Mouse (Mus musculus) kidney, embryonic 15.5 days (tissue): Measurements from ENCODE around the gene Gatad1. TPM values are rescaled to one million over a fixed set of nuclear protein-coding genes. Genes with fewer than 3 reads are reported as not detected.
A peak's percentile ranks its signal among the peaks of the same experiment; 100 is the strongest.

Experiments
- ATAC-seq: fragments of 200-750 bp; cut with Nextera tagmentation; replicated peaks from 2 replicates; pipeline ENCODE4 v1.8.0; 2017; ENCODE audit warnings: moderate TSS enrichment; ENCODE audit not compliant: low FRiP score
- H3K27ac ChIP-seq: fragments of 300-500 bp; sonication (generic); 2 replicates; pipeline ENCODE4 v1.5.1; 2015; ENCODE audit warnings: mild to moderate bottlenecking, inconsistent platforms
- H3K27me3 ChIP-seq: fragments of 300-500 bp; sonication (generic); 2 replicates; pipeline ENCODE4 v1.6.1; 2015; ENCODE audit warnings: inconsistent platforms
- H3K36me3 ChIP-seq: fragments of 300-500 bp; sonication (generic); 2 replicates; pipeline ENCODE4 v1.6.1; 2015; ENCODE audit warnings: inconsistent platforms
- H3K4me1 ChIP-seq: fragments of 300-500 bp; sonication (generic); 2 replicates; pipeline ENCODE4 v1.6.1; 2015; ENCODE audit warnings: inconsistent platforms
- H3K4me2 ChIP-seq: fragments of 300-500 bp; sonication (generic); 2 replicates; pipeline ENCODE4 v1.6.1; 2015; ENCODE audit warnings: moderate library complexity, mild to moderate bottlenecking, inconsistent platforms
- H3K4me3 ChIP-seq: fragments of 300-500 bp; sonication (generic); replicated peaks from 2 replicates; pipeline ENCODE4 v1.5.1; 2015; ENCODE audit warnings: mild to moderate bottlenecking, inconsistent platforms
- H3K9ac ChIP-seq: fragments of 300-500 bp; sonication (generic); 2 replicates; pipeline ENCODE4 v1.6.1; 2015; ENCODE audit warnings: mild to moderate bottlenecking, inconsistent platforms
- H3K9me3 ChIP-seq: fragments of 300-500 bp; sonication (generic); replicated peaks from 2 replicates; pipeline ENCODE4 v1.6.1; 2016; ENCODE audit warnings: inconsistent platforms
- WGBS: fragments of 180-500 bp; shearing (Covaris S2); methylation state at CpG from one replicate; pipeline ENCODE4 v1.1.7; 2015; ENCODE audit warnings: mixed read lengths; 5-methylcytosine and 5-hydroxymethylcytosine counted together
- polyA plus RNA-seq: library from polyadenylated mRNA; unstranded; fragments of >200 nt; fragmentation: Nextera tagmentation; extraction: Ambion mirVana; gene quantifications from 2 replicates; pipeline ENCODE4 v1.2.1, GENCODE M21; 2015

The Gatad1 gene
- polyA plus RNA-seq, 1 experiment from 2014 or later = 71.5 TPM

DNA sequence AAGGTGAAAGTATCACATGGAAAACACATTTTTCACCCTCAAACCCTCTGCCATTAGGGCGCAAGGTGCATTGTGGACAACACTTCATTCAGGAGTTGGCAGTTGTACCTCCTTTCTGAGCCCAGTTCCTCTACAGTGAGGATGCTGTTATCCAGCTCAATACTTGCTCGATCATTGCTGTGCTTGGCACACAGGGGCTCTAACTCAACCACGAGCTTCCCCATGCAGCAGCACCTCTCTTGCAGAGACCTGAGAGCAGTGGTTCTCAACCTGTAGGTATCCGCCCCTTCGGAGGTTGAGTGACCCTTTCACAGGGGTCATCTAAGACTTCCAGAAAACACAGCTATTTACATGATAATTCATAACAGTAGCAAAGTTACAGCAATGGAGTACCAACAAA lies 5.4 kb downstream of the Gatad1 start:
- ATAC-seq = no peak
- no peaks in the 10 kb centered on the region for H3K27me3 ChIP-seq
- H3K9me3 ChIP-seq = no peaks in the 10 kb centered on the region
- no peaks in the 10 kb centered on the region for H3K36me3 ChIP-seq
- H3K4me3 ChIP-seq = no peak overlapping the region
- H3K4me1 ChIP-seq = peaks cover under 1% of the 10 kb centered on the region
- H3K27ac ChIP-seq = no peak overlapping the region
- no peak overlapping the region for H3K9ac ChIP-seq
- 91% methylated on average over 5 of the region's 5 CpGs for WGBS
- H3K4me2 ChIP-seq = no peak overlapping the region

DNA sequence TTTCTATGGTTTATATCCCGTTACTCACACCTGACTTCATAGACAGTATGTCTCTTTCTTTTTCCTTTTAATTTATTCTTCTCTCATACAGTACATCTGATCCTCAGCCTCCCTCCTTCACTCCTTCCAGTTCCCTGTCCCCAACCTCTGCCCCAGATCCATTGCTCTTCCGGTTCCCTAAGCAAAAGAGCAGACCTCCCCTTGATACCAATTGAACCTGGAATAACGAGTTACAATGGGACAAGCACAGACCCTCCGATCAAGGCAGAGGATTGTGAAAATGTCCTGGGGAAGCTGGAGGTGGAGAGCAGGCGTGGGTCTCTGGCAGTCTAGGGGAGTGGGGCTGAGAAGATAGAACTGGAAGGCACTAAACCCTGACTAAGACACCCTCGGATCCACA lies 6.1 kb downstream of the Gatad1 start, which contains the start of gene Tmbim7:
Tmbim7 (plus strand) TSS at position 301 of the 400 bp plus-strand sequence.
- no peak within 1 kb of the TSS for H3K4me3 ChIP-seq
- 83% methylated on average over 6 of the region's 6 CpGs for WGBS
- no peak within 1 kb of the TSS for H3K9ac ChIP-seq
- no peak within 1 kb of the TSS for H3K4me2 ChIP-seq
- H3K4me1 ChIP-seq = peaks cover 6% of the 10 kb centered on the region
- no peaks in the 10 kb centered on the region for H3K36me3 ChIP-seq
- H3K9me3 ChIP-seq = no peaks in the 10 kb centered on the region
- no peak within 1 kb of the TSS for H3K27ac ChIP-seq
- no peaks in the 10 kb centered on the region for H3K27me3 ChIP-seq
- no peak for ATAC-seq

DNA sequence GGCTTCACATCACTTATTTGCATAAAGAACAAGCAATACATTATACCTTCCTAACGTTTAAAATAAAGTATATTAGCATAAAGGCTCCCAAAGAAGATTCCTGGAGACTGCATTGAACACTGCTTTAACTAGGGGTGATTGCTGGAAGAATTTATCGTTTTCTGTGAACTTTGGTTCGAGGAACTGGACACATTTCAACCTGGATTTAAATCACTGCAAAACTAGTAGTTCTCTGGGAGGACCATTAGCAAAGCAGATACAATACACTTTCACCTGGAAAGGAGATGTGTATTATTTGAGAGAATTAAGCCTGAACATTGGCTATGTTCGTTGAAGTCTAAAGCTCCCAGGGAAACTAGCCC lies 8.2 kb downstream of the Gatad1 start:
- Histone ChIP-seq H3K27me3 (no peaks in the 10 kb centered on the region), H3K9ac (no peak overlapping the region), H3K4me1 (peaks cover 11% of the 10 kb centered on the region), H3K9me3 (no peaks in the 10 kb centered on the region), H3K36me3 (peaks cover 18% of the 10 kb centered on the region), H3K27ac (no peak overlapping the region), H3K4me2 (no peak overlapping the region), H3K4me3 (no peak overlapping the region)
- WGBS = 59% methylated on average over 4 of the region's 4 CpGs
- ATAC-seq = no peak

DNA sequence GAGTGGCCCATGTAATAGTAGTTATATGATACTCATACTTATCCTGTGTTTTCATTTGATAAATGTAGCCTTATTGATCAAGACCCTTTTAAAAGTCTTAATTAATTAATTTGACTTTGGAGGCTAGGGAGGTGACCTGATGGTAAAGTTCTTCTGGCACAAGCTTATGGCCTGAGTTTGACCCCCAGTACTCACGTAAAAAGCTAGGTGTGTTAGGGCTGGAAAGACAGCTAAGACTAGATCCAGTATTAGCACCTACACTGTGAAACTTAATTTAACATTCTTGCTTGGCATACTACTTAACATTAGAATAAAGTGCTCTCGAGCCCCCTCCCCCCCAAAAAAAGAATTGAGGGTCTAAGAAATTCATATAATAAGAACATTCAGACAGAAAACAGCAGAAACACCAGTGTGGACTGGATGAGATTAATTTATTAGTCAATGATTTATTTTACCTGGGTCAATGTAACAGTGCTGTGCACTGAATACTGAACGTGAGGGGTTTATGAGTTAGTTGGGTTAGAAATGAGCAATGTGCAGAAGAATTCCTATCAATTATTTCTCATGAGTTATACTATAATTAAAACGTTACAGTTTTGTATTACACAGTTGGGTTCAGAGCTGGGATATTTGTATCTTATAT lies 8.7 kb downstream of the Gatad1 start:
- ATAC-seq = peak; percentile 17
- Histone ChIP-seq H3K27me3 (no peaks in the 10 kb centered on the region), H3K9me3 (no peaks in the 10 kb centered on the region), H3K4me3 (no peak overlapping the region), H3K9ac (no peak overlapping the region), H3K36me3 (peaks cover 21% of the 10 kb centered on the region), H3K4me1 (peaks cover 11% of the 10 kb centered on the region), H3K4me2 (peak overlapping the region; percentile 78), H3K27ac (peak overlapping the region; percentile 39; the same call in 1 of the 2 replicates)
- 25% methylated on average over 4 of the region's 4 CpGs for WGBS

DNA sequence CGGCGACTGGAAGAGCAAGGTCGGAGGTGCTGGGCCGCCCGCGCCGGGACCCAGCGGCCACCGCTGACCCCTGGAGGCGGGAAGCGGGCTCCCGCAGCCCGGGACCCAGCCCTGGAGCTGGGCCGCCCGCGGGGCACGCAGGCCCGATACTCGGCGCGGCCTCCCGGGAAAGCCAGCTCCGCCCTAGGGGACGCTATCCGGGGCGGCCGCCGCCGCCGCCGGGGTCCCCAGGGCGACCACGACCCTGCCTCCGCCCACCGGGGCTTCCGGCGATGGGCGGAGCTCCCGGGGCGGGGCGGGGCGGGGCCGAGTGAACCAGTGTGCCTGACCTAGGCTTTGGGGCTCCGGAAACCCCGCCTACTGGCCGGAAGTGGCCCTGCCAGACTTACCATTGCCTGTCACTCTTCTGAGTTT lies 9.3 kb downstream of the Gatad1 start:
- H3K9me3 ChIP-seq = no peaks in the 10 kb centered on the region
- peak; percentile 97 for ATAC-seq
- H3K27ac ChIP-seq = peak overlapping the region; percentile 96
- under 1% methylated on average over 37 of the region's 46 CpGs for WGBS
- H3K27me3 ChIP-seq = no peaks in the 10 kb centered on the region
- H3K9ac ChIP-seq = peak overlapping the region; percentile 85
- peaks cover 26% of the 10 kb centered on the region for H3K36me3 ChIP-seq
- peak overlapping the region; percentile 96 for H3K4me3 ChIP-seq
- peaks cover 11% of the 10 kb centered on the region for H3K4me1 ChIP-seq
- peak overlapping the region; percentile 78 for H3K4me2 ChIP-seq

DNA sequence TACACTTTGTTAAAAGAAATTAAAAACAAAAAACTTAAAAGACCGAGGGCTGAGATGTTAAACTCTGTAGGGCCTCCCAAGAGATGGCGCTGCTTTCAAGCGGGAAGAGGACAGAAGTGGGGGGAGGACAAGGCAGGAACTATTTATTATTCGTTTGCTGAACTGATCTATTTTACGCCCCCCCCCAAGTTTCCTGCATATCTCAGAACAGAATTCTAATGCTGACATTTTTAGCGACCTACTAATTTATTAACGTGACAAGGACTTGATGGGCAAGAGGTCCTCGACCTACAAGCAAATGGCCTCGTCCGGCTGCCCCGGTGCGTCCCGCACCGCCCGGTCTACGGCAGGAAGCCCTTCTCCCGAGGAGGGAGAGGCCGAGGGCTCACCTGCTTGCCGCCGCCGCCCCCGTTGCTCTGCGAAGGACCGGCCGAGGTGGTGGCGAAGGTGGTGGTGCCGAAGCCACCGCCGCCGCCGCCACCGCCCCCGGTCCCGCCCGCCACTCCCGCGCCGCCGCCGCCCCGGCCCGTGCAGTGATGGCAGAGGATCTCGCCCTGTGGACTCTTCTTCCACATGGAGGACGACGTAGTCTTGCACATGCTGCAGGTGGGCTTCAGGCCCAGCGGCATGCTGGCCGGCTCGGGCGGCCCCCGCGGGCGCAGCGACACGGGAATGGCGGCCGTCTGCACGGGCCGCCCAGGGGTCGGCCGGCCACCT lies 9.8 kb downstream of the Gatad1 start:
- Histone ChIP-seq H3K27me3 (no peaks in the 10 kb centered on the region), H3K9ac (peak overlapping the region; percentile 85), H3K9me3 (no peaks in the 10 kb centered on the region), H3K36me3 (peaks cover 32% of the 10 kb centered on the region), H3K27ac (peak overlapping the region; percentile 96), H3K4me3 (peak overlapping the region; percentile 96), H3K4me1 (peaks cover 11% of the 10 kb centered on the region), H3K4me2 (peak overlapping the region; percentile 78)
- peak; percentile 57 for ATAC-seq
- WGBS = 0% methylated on average over 60 of the region's 60 CpGs

DNA sequence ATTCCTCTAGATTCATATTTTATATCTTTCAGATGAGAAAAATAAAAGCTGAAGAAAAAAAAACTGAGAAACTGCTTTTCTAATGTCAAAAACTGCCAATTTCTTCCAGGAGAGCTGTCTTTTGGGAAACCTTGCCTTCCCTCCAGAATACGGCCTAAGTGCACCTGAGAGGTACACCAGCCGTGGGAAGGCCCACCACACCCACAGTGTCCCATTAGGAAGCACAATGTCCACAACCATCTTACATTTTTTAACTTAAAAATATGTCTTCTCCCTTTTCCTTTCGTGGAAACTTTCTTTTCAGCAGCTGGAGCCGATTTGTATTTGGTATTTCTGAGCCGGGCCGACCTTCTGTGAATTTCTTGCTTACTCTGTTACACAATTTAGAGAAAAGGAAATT lies 10.4 kb downstream of the Gatad1 start:
- no peaks in the 10 kb centered on the region for H3K27me3 ChIP-seq
- H3K9me3 ChIP-seq = no peaks in the 10 kb centered on the region
- 23% methylated on average over 6 of the region's 6 CpGs for WGBS
- ATAC-seq = no peak
- H3K9ac ChIP-seq = peak overlapping the region; percentile 85
- peak overlapping the region; percentile 96 for H3K4me3 ChIP-seq
- peaks cover 38% of the 10 kb centered on the region for H3K36me3 ChIP-seq
- peak overlapping the region; percentile 32; the same call in 1 of the 2 replicates for H3K27ac ChIP-seq
- H3K4me2 ChIP-seq = peak overlapping the region; percentile 78
- H3K4me1 ChIP-seq = peaks cover 11% of the 10 kb centered on the region

DNA sequence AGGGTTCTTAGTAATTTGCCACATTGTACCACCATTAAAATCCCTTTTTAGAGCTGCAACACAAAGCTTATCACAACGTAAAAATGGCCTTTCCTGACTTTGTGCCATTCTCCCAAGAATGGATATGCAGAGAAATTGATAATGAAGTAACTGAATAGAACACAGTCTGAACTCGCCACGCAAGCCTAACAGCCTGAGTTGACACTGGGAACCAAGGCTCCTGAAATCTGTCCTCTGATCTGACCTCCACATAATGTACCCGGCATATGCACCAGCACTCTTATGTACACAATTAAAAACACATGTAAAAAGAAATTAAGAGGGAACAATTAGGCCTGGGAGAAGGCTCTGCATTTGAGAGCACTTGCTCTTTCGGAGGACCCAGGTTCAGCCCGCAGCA lies 11.7 kb downstream of the Gatad1 start:
- no peaks in the 10 kb centered on the region for H3K27me3 ChIP-seq
- WGBS = 77% methylated on average over 6 of the region's 6 CpGs
- H3K4me2 ChIP-seq = peak overlapping the region; percentile 31; the same call in 1 of the 2 replicates
- H3K27ac ChIP-seq = no peak overlapping the region
- ATAC-seq = no peak
- H3K36me3 ChIP-seq = peaks cover 48% of the 10 kb centered on the region
- no peaks in the 10 kb centered on the region for H3K9me3 ChIP-seq
- H3K4me1 ChIP-seq = peaks cover 11% of the 10 kb centered on the region
- 0 out of 2 replicates have a peak overlapping the region, but pooled peaks have one; percentile 7 for H3K9ac ChIP-seq
- no peak overlapping the region for H3K4me3 ChIP-seq

DNA sequence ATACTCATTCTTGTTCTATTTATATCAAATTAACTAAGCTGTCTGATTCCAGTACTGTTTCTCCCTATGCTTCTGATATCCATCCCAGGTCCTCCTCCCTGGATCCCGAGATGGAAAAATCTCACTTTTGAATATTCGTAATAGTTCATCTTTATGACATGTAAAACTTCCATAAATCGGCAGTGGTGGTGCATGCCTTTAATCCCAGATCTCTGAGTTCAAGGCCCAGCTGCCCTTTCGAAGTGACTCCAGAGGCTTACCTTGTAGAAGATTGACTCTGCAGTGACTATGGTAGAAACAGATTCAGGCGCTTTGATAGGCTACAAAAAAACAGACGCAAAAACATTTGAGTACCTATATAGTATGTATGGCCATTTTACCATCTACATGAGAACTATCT lies 12.4 kb downstream of the Gatad1 start:
- no peak overlapping the region for H3K4me3 ChIP-seq
- no peak overlapping the region for H3K4me2 ChIP-seq
- no peak for ATAC-seq
- H3K27me3 ChIP-seq = no peaks in the 10 kb centered on the region
- 93% methylated on average over 6 of the region's 6 CpGs for WGBS
- no peak overlapping the region for H3K9ac ChIP-seq
- H3K4me1 ChIP-seq = peaks cover 11% of the 10 kb centered on the region
- H3K9me3 ChIP-seq = no peaks in the 10 kb centered on the region
- H3K27ac ChIP-seq = no peak overlapping the region
- peaks cover 53% of the 10 kb centered on the region for H3K36me3 ChIP-seq

DNA sequence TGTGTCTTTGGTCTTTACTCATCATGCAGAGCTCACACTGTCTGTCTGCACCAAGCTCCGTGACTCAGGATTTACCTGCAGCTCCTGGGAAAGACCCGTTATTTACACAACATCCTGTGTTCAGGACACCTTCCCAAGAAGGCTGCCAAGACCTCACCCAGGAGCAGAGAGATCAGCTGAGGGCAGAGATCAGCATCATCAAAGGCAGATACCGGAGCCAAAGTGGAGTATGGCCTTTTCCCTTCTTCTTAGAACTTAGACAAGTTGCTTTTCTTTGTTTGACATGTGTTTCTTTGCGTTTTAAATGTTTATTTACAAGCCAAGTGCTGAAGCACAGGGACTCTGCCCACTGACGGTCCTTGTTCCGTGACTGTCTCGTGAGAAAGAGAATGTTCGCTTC lies 21.7 kb downstream of the Gatad1 start:
- 86% methylated on average over 8 of the region's 8 CpGs for WGBS
- H3K27ac ChIP-seq = no peak overlapping the region
- H3K36me3 ChIP-seq = peaks cover 46% of the 10 kb centered on the region
- no peak overlapping the region for H3K4me3 ChIP-seq
- no peak for ATAC-seq
- no peaks in the 10 kb centered on the region for H3K27me3 ChIP-seq
- H3K9ac ChIP-seq = no peak overlapping the region
- no peak overlapping the region for H3K4me2 ChIP-seq
- no peaks in the 10 kb centered on the region for H3K4me1 ChIP-seq
- H3K9me3 ChIP-seq = no peaks in the 10 kb centered on the region

DNA sequence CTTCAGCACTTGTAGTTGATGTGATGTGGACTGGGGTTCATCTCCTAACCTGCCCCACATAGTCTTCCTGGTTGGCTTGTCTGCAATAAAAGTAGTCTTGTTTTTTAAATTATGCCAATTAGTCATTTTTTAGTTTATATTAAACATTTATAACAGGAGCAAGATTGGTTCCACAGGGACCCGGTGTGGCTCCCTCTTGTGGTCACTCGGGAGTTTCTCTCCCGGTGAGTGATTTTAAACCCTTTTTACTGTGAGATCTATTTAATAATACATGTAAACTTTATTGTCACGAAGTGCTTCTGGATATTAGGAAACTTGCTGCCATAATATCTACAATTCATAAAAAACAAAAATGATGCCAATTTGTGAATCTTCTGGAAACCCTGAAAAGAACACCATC lies 23.0 kb downstream of the Gatad1 start:
- Histone ChIP-seq H3K4me3 (no peak overlapping the region), H3K4me2 (no peak overlapping the region), H3K4me1 (no peaks in the 10 kb centered on the region), H3K36me3 (peaks cover 45% of the 10 kb centered on the region), H3K9me3 (no peaks in the 10 kb centered on the region), H3K9ac (no peak overlapping the region), H3K27ac (no peak overlapping the region), H3K27me3 (no peaks in the 10 kb centered on the region)
- 73% methylated on average over 4 of the region's 4 CpGs for WGBS
- ATAC-seq = no peak

DNA sequence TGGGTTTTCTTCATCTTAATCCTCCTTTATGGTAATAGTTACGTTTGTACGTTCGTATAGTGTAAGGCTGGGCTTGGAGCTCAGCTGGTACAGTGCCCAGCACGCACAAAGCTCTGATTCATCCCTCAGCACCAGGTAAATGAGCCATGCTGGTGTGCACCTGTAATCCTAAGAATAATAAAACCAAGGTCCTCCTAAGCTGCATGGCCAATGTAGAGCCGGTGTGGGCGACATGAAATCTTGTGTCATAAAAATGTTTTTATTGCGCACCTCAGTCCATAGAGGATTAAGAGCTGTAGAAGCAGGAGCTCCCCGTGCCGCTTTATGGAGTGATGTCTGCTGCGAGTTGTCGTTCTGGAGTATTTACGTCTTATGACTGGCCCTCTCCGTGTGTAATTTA lies 23.7 kb downstream of the Gatad1 start:
- Histone ChIP-seq H3K4me2 (no peak overlapping the region), H3K36me3 (peaks cover 45% of the 10 kb centered on the region), H3K4me3 (no peak overlapping the region), H3K27ac (no peak overlapping the region), H3K9me3 (no peaks in the 10 kb centered on the region), H3K27me3 (no peaks in the 10 kb centered on the region), H3K4me1 (no peaks in the 10 kb centered on the region), H3K9ac (no peak overlapping the region)
- ATAC-seq = no peak
- WGBS = 92% methylated on average over 13 of the region's 13 CpGs
